11 mouse cellular contexts compared by ENCODE assay signal in the genomic region with DNA sequence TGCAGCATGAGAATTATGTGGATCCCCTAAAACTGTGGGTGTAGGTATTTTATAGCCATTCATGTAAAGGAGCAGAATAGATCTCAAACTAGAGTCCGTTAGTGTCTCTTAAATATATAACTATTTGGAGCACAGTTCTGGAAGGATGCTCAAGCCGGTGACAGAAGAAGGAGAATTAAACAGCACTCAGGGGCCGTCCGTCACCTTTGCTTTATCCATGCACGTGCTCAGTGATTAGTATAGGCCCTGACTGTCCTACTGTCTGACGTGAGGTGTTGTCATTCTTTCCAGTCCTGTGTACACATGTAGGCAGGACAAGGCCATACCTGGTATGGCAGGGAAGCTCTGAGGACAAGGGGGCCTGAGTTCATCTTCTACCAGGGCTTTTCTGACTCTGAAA.
DNase-seq lines count a peak whose midpoint lies in the region; ATAC-seq and TF ChIP-seq lines count a peak whose summit lies in the region.
"Had no signal": no experiment of that assay in that cellular context is flagged by ENCODE, and none has a peak within 500 bp of the region (broad histone marks: within the 10 kb centered on the region; RNA-seq: fewer than 3 reads in every experiment).

No protein-coding gene starts in this region.

- in situ Hi-C loops in CH12.LX (cut with MboI; ENCODE audit: low pct_ligation_motif_present, low pct_unique_long_range_greater_than_20kb, low sequenced_read_pairs) = no loop called here

- H3K9me3 ChIP-seq in heart, embryonic 16.5 days (replicated peaks; ENCODE audit: control insufficient read depth, low read length) = no peaks in the 10 kb centered on the region
- H3K9me3 ChIP-seq in CH12.LX (replicated peaks; ENCODE audit: low read length) = no peaks in the 10 kb centered on the region
- H3K9me3 ChIP-seq in embryonic facial prominence, embryonic 13.5 days = no peaks in the 10 kb centered on the region
- no peaks in the 10 kb centered on the region for H3K9me3 ChIP-seq in limb, embryonic 13.5 days

- H3K4me3 ChIP-seq in heart, embryonic 16.5 days (ENCODE audit: low read length) = no peak overlapping the region
- H3K4me3 ChIP-seq in CH12.LX (replicated peaks in 1 of 3; ENCODE audit: low read depth in 2 of 3, low read length in 2 of 3, poor library complexity in 1 of 3) = no peak overlapping the region
- no peak overlapping the region for H3K4me3 ChIP-seq in embryonic facial prominence, embryonic 13.5 days
- H3K4me3 ChIP-seq in limb, embryonic 13.5 days = no peak overlapping the region

- H3K9ac ChIP-seq in heart, embryonic 16.5 days (ENCODE audit: low read length) = no peak overlapping the region
- no peak overlapping the region for H3K9ac ChIP-seq in CH12.LX (ENCODE audit: insufficient read depth, low read depth)
- no peak overlapping the region for H3K9ac ChIP-seq in embryonic facial prominence, embryonic 13.5 days
- 0 out of 2 replicates have a peak overlapping the region, but pooled peaks have one; percentile 1 for H3K9ac ChIP-seq in limb, embryonic 13.5 days
- H3K9ac ChIP-seq: liver, embryonic 14.5 days had no signal

- 78% methylated on average over 6 of the region's 6 CpGs for WGBS in heart, embryonic 16.5 days
- 80% methylated on average over 6 of the region's 6 CpGs for WGBS in embryonic facial prominence, embryonic 13.5 days
- 68% methylated on average over 6 of the region's 6 CpGs for WGBS in limb, embryonic 13.5 days

- peaks cover 28% of the 10 kb centered on the region; the same call in 1 of the 2 replicates for H3K4me1 ChIP-seq in heart, embryonic 16.5 days (ENCODE audit: control insufficient read depth, insufficient read depth, low read length)
- H3K4me1 ChIP-seq in CH12.LX (ENCODE audit: control insufficient read depth in 1 of 2, insufficient read depth in 2 of 2) = peaks cover 24 to 68% of the 10 kb centered on the region in 2 experiments
- H3K4me1 ChIP-seq in embryonic facial prominence, embryonic 13.5 days = peaks cover 73% of the 10 kb centered on the region
- H3K4me1 ChIP-seq in limb, embryonic 13.5 days = peaks cover 76% of the 10 kb centered on the region

- H3K27ac ChIP-seq in heart, embryonic 16.5 days (ENCODE audit: low read length) = peak overlapping the region; percentile 66
- no peak overlapping the region for H3K27ac ChIP-seq in CH12.LX (ENCODE audit: insufficient read depth, low read depth)
- peak overlapping the region; percentile 84 for H3K27ac ChIP-seq in embryonic facial prominence, embryonic 13.5 days
- H3K27ac ChIP-seq in limb, embryonic 13.5 days = peak overlapping the region; percentile 90
- H3K27ac ChIP-seq: liver, embryonic 14.5 days had no signal

- no peak overlapping the region for H3K4me2 ChIP-seq in heart, embryonic 16.5 days (ENCODE audit: low read depth, low read length)
- no peak overlapping the region for H3K4me2 ChIP-seq in CH12.LX (ENCODE audit: insufficient read depth, low read depth, poor library complexity, severe bottlenecking)
- no peak overlapping the region for H3K4me2 ChIP-seq in embryonic facial prominence, embryonic 13.5 days
- peak overlapping the region; percentile 36 for H3K4me2 ChIP-seq in limb, embryonic 13.5 days (replicated peaks)

- TF ChIP-seq EP300 in CH12.LX (IDR thresholded peaks at IDR 0.05; ENCODE audit: low read length) = no peak

- dilution Hi-C loops in CH12.LX (cut with MboI; ENCODE audit: extremely low pct_ligation_motif_present, extremely low pct_unique_long_range_greater_than_20kb, low sequenced_read_pairs) = no loop called here

- no peaks in the 10 kb centered on the region for H3K36me3 ChIP-seq in heart, embryonic 16.5 days (ENCODE audit: control insufficient read depth, insufficient read depth)
- H3K36me3 ChIP-seq in CH12.LX (replicated peaks in 1 of 2; ENCODE audit: control insufficient read depth in 1 of 2, insufficient read depth in 1 of 2, low read length in 1 of 2) = peaks cover 0 to 19% of the 10 kb centered on the region in 2 experiments
- H3K36me3 ChIP-seq in embryonic facial prominence, embryonic 13.5 days = no peaks in the 10 kb centered on the region
- no peaks in the 10 kb centered on the region; the same call in 1 of the 2 replicates for H3K36me3 ChIP-seq in limb, embryonic 13.5 days

- H3K27me3 ChIP-seq in heart, embryonic 16.5 days (ENCODE audit: control insufficient read depth, insufficient read depth, low read length) = no peaks in the 10 kb centered on the region
- no peaks in the 10 kb centered on the region for H3K27me3 ChIP-seq in CH12.LX (replicated peaks)
- H3K27me3 ChIP-seq in embryonic facial prominence, embryonic 13.5 days = no peaks in the 10 kb centered on the region
- H3K27me3 ChIP-seq in limb, embryonic 13.5 days = no peaks in the 10 kb centered on the region

- ATAC-seq in heart, embryonic 16.5 days (replicated peaks; ENCODE audit: extremely low read depth, insufficient read depth, low FRiP score) = no peak
- no peak for ATAC-seq in embryonic facial prominence, embryonic 13.5 days (ENCODE audit: insufficient number of reproducible peaks, insufficient read depth, low FRiP score, low TSS enrichment, low read depth)
- no peak for ATAC-seq in limb, embryonic 13.5 days (ENCODE audit: low FRiP score, low read depth)
- no peak for ATAC-seq in CD4-positive, CD25-positive, alpha-beta regulatory T cell, adult 4 months

- no peaks in the 10 kb centered on the region for H3K79me2 ChIP-seq in CH12.LX (replicated peaks; ENCODE audit: control insufficient read depth, extremely low read depth, insufficient read depth, poor library complexity, severe bottlenecking)

- TF ChIP-seq CTCF in CH12.LX (conservative IDR thresholded peaks at IDR 0.05 in 1 of 2, IDR thresholded peaks at IDR 0.05 in 1 of 2; ENCODE audit: low read depth in 2 of 2, low read length in 2 of 2) = no peak

- no peak for TF ChIP-seq POLR2A in CH12.LX (IDR thresholded peaks at IDR 0.05; ENCODE audit: low read depth, low read length)

- DNase-seq in heart, adult 8-10 months (ENCODE audit: low spot score) = no peak
- DNase-seq in CH12.LX (ENCODE audit: extremely low read depth) = no peak
- no peak for DNase-seq in spleen, postnatal 4 days (ENCODE audit: low spot score in 2 of 2)
- no peak for DNase-seq in frontal cortex, postnatal 25 days (ENCODE audit: low spot score in 2 of 2)
- DNase-seq: gastrocnemius, postnatal 10 days; right cerebral cortex, postnatal 25 days had no signal

- no peak for TF ChIP-seq RAD21 in CH12.LX (IDR thresholded peaks at IDR 0.05; ENCODE audit: low read depth, low read length)

TF ChIP-seq in CH12.LX, 34 proteins besides CTCF, POLR2A, EP300 and RAD21:
- no peak for TF ChIP-seq GABPA (IDR thresholded peaks at IDR 0.05; ENCODE audit: insufficient replicate concordance, low read depth, low read length)
- TF ChIP-seq BHLHE40 (IDR thresholded peaks at IDR 0.05; ENCODE audit: low read depth, low read length) = peak; percentile 45; the same call in 1 of the 2 replicates
